ENCODE assay signal across 8 mouse cellular contexts in the genomic region with DNA sequence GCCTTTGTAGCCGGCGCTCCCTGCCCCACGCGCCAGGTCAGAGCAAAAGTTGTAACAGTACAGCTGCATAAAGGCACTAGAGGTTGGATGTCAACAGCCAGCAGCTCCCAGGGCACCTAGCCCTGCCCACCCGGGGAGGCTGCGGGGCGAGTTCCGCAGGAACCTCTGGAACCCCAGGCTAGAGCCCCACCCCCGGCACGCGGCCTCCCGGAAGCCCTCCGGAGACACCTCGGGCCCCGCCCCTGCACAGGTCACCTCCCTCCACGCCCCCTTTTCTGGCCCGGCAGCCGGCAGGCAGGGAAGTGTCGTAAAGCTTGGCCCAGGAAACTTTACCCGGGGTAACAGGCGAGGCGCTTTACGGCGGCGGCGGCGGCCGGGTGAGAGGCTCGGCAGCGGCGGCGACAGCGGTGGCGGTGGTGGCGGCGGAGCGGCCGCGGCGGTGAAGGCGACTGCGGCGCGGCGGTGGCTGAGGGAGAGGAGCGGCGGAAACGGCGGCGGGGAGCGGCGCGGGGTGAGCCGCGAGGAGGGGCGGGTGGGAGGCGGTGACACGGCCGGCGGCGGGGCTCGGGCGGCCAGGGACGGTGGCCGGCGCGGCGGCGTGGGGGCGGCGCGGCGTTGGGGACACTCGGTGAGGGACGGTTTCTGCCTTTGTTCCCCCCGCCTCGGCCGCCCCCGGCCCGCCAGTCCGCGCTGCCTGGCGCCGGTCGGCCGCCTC. TPM values are rescaled to one million over a fixed set of nuclear protein-coding genes. Genes with fewer than 3 reads are reported as not detected.
DNase-seq lines count a peak whose midpoint lies in the region; ATAC-seq and TF ChIP-seq lines count a peak whose summit lies in the region.

A gene (plus strand): TSS at position 360 of the 715 bp plus-strand sequence.

- H3K4me1 ChIP-seq in CH12.LX (ENCODE audit: control insufficient read depth in 1 of 2, insufficient read depth in 2 of 2) = peaks cover 3 to 29% of the 10 kb centered on the region in 2 experiments; a peak in 2 of 4 replicates
- H3K4me1 ChIP-seq in forebrain, embryonic 11.5 days (replicated peaks; ENCODE audit: control insufficient read depth, insufficient read depth, low read length) = peaks cover 8% of the 10 kb centered on the region; the same call in 1 of the 2 replicates
- peaks cover 15% of the 10 kb centered on the region for H3K4me1 ChIP-seq in heart, postnatal 0 days (ENCODE audit: control insufficient read depth, insufficient read depth)
- peaks cover 25% of the 10 kb centered on the region for H3K4me1 ChIP-seq in liver, embryonic 16.5 days (ENCODE audit: control insufficient read depth, low read depth, low read length)
- peaks cover 32% of the 10 kb centered on the region for H3K4me1 ChIP-seq in neural tube, embryonic 13.5 days (replicated peaks)
- H3K4me1 ChIP-seq in testis, adult 2 months (ENCODE audit: control insufficient read depth, insufficient read depth, low read length) = peaks cover 7% of the 10 kb centered on the region

- in situ Hi-C loops in CH12.LX (cut with MboI; ENCODE audit: low pct_ligation_motif_present, low pct_unique_long_range_greater_than_20kb, low sequenced_read_pairs) = no loop called here

- peak; percentile 89 for TF ChIP-seq POLR2A in CH12.LX (IDR thresholded peaks at IDR 0.05; ENCODE audit: low read depth, low read length)
- no peak; the same call in none of the 2 replicates for TF ChIP-seq POLR2A in testis, adult 2 months (IDR thresholded peaks at IDR 0.05; ENCODE audit: control insufficient read depth, low read depth, low read length)

- peaks cover 3 to 17% of the 10 kb centered on the region in 2 experiments for H3K36me3 ChIP-seq in CH12.LX (replicated peaks in 1 of 2; ENCODE audit: control insufficient read depth in 1 of 2, insufficient read depth in 1 of 2, low read length in 1 of 2)
- no peaks in the 10 kb centered on the region for H3K36me3 ChIP-seq in forebrain, embryonic 11.5 days (ENCODE audit: control insufficient read depth, insufficient read depth, low read length)
- H3K36me3 ChIP-seq in heart, postnatal 0 days (replicated peaks; ENCODE audit: control insufficient read depth, insufficient read depth, low read length) = no peaks in the 10 kb centered on the region
- no peaks in the 10 kb centered on the region for H3K36me3 ChIP-seq in liver, embryonic 16.5 days (ENCODE audit: control insufficient read depth, insufficient read depth)
- no peaks in the 10 kb centered on the region for H3K36me3 ChIP-seq in neural tube, embryonic 13.5 days
- peaks cover 2% of the 10 kb centered on the region; the same call in 1 of the 2 replicates for H3K36me3 ChIP-seq in testis, adult 2 months (ENCODE audit: control insufficient read depth, insufficient read depth, low read length)

- peak; percentile 96 for ATAC-seq in forebrain, embryonic 11.5 days (replicated peaks; ENCODE audit: low FRiP score)
- ATAC-seq in heart, postnatal 0 days (ENCODE audit: insufficient read depth, low read depth) = peak; percentile 92
- peak; percentile 96 for ATAC-seq in liver, embryonic 16.5 days (ENCODE audit: low read depth)
- peak; percentile 93 for ATAC-seq in neural tube, embryonic 13.5 days (ENCODE audit: low read depth)

- under 1% methylated on average over 43 of the region's 86 CpGs for WGBS in forebrain, embryonic 11.5 days
- WGBS in heart, postnatal 0 days = 1% methylated on average over 46 of the region's 86 CpGs
- 0% methylated on average over 56 of the region's 86 CpGs for WGBS in liver, embryonic 16.5 days (ENCODE audit: insufficient replicate concordance)
- WGBS in neural tube, embryonic 13.5 days = 2% methylated on average over 52 of the region's 86 CpGs

- dilution Hi-C loops in CH12.LX (cut with MboI; ENCODE audit: extremely low pct_ligation_motif_present, extremely low pct_unique_long_range_greater_than_20kb, low sequenced_read_pairs) = no loop called here

- no peak for TF ChIP-seq EP300 in CH12.LX (IDR thresholded peaks at IDR 0.05; ENCODE audit: low read length)
- TF ChIP-seq EP300 in heart, postnatal 0 days (IDR thresholded peaks at IDR 0.05; ENCODE audit: low read depth) = peak; percentile 36; the same call in 1 of the 2 replicates

- no peak for TF ChIP-seq CTCF in CH12.LX (conservative IDR thresholded peaks at IDR 0.05 in 1 of 2, IDR thresholded peaks at IDR 0.05 in 1 of 2; ENCODE audit: low read depth in 2 of 2, low read length in 2 of 2)
- no peak for TF ChIP-seq CTCF in heart, postnatal 0 days (IDR thresholded peaks at IDR 0.05; ENCODE audit: low read depth)
- TF ChIP-seq CTCF in testis, adult 2 months (IDR thresholded peaks at IDR 0.05; ENCODE audit: control insufficient read depth, insufficient read depth, insufficient replicate concordance, low read depth, low read length) = no peak

- H3K27ac ChIP-seq in CH12.LX (ENCODE audit: insufficient read depth, low read depth) = peak within 1 kb of the TSS; percentile 24
- H3K27ac ChIP-seq in forebrain, embryonic 11.5 days (ENCODE audit: low read depth, low read length) = peak within 1 kb of the TSS; percentile 57
- peak within 1 kb of the TSS; percentile 88 for H3K27ac ChIP-seq in heart, postnatal 0 days (ENCODE audit: low read depth)
- H3K27ac ChIP-seq in liver, embryonic 16.5 days (ENCODE audit: low read length) = peak within 1 kb of the TSS; percentile 84
- peak within 1 kb of the TSS; percentile 88 for H3K27ac ChIP-seq in neural tube, embryonic 13.5 days (replicated peaks)
- peak within 1 kb of the TSS; percentile 90 for H3K27ac ChIP-seq in testis, adult 2 months (ENCODE audit: control insufficient read depth, insufficient read depth, low read depth, low read length)

- H3K4me3 ChIP-seq in CH12.LX (replicated peaks in 1 of 3; ENCODE audit: low read depth in 2 of 3, low read length in 2 of 3, poor library complexity in 1 of 3) = peak within 1 kb of the TSS; percentile 69 to 97 (median 90)
- peak within 1 kb of the TSS; percentile 95 for H3K4me3 ChIP-seq in forebrain, embryonic 11.5 days (ENCODE audit: low read depth, low read length)
- peak within 1 kb of the TSS; percentile 71 for H3K4me3 ChIP-seq in heart, postnatal 0 days (ENCODE audit: low read depth, low read length)
- peak within 1 kb of the TSS; percentile 95 for H3K4me3 ChIP-seq in liver, embryonic 16.5 days (ENCODE audit: low read depth, low read length)
- H3K4me3 ChIP-seq in neural tube, embryonic 13.5 days = peak within 1 kb of the TSS; percentile 99
- peak within 1 kb of the TSS; percentile 94 for H3K4me3 ChIP-seq in testis, adult 2 months (ENCODE audit: control insufficient read depth, low read depth, low read length)

- no peaks in the 10 kb centered on the region for H3K27me3 ChIP-seq in CH12.LX (replicated peaks)
- H3K27me3 ChIP-seq in forebrain, embryonic 11.5 days (ENCODE audit: control insufficient read depth, insufficient read depth, low read length) = no peaks in the 10 kb centered on the region
- no peaks in the 10 kb centered on the region for H3K27me3 ChIP-seq in heart, postnatal 0 days (ENCODE audit: control insufficient read depth, insufficient read depth, low read length)
- no peaks in the 10 kb centered on the region for H3K27me3 ChIP-seq in liver, embryonic 16.5 days (ENCODE audit: control insufficient read depth, insufficient read depth, low read depth, low read length)
- no peaks in the 10 kb centered on the region for H3K27me3 ChIP-seq in neural tube, embryonic 13.5 days
- H3K27me3 ChIP-seq in testis, adult 2 months (ENCODE audit: control insufficient read depth, insufficient read depth, low read length) = no peaks in the 10 kb centered on the region

- no peaks in the 10 kb centered on the region for H3K9me3 ChIP-seq in CH12.LX (replicated peaks; ENCODE audit: low read length)
- no peaks in the 10 kb centered on the region for H3K9me3 ChIP-seq in forebrain, embryonic 11.5 days (ENCODE audit: control insufficient read depth, low read length)
- no peaks in the 10 kb centered on the region for H3K9me3 ChIP-seq in heart, postnatal 0 days (replicated peaks; ENCODE audit: control insufficient read depth, low read length)
- no peaks in the 10 kb centered on the region for H3K9me3 ChIP-seq in liver, embryonic 16.5 days (replicated peaks; ENCODE audit: control insufficient read depth, low read length)
- H3K9me3 ChIP-seq in neural tube, embryonic 13.5 days = no peaks in the 10 kb centered on the region

- peaks cover 26% of the 10 kb centered on the region for H3K79me2 ChIP-seq in CH12.LX (replicated peaks; ENCODE audit: control insufficient read depth, extremely low read depth, insufficient read depth, poor library complexity, severe bottlenecking)

- peak within 1 kb of the TSS; percentile 89 for H3K4me2 ChIP-seq in CH12.LX (ENCODE audit: insufficient read depth, low read depth, poor library complexity, severe bottlenecking)
- H3K4me2 ChIP-seq in forebrain, embryonic 11.5 days (ENCODE audit: low read depth, low read length, severe bottlenecking) = peak within 1 kb of the TSS; percentile 94
- peak within 1 kb of the TSS; percentile 98 for H3K4me2 ChIP-seq in heart, postnatal 0 days (ENCODE audit: low read depth, low read length)
- H3K4me2 ChIP-seq in liver, embryonic 16.5 days (ENCODE audit: low read depth, low read length) = peak within 1 kb of the TSS; percentile 93
- peak within 1 kb of the TSS; percentile 82 for H3K4me2 ChIP-seq in neural tube, embryonic 13.5 days

- TF ChIP-seq RAD21 in CH12.LX (IDR thresholded peaks at IDR 0.05; ENCODE audit: low read depth, low read length) = no peak

- DNase-seq in CH12.LX (ENCODE audit: extremely low read depth) = peak; percentile 95
- peak; percentile 86 for DNase-seq in c-Kit-positive CD71-positive TER-119-negative erythroid progenitor cells, embryonic 14.5 days (ENCODE audit: low read depth)
- DNase-seq in forebrain, embryonic 11.5 days (ENCODE audit: low spot score) = peak; percentile 98
- peak; percentile 97 for DNase-seq in heart, postnatal 0 days (ENCODE audit: low spot score)
- DNase-seq in kidney, postnatal 4 days = peak; percentile 96 to 97

- H3K9ac ChIP-seq in CH12.LX (ENCODE audit: insufficient read depth, low read depth) = peak within 1 kb of the TSS; percentile 79
- H3K9ac ChIP-seq in forebrain, embryonic 11.5 days (ENCODE audit: low read length) = peak within 1 kb of the TSS; percentile 95
- peak within 1 kb of the TSS; percentile 85 for H3K9ac ChIP-seq in heart, postnatal 0 days (replicated peaks; ENCODE audit: low read depth, low read length)
- peak within 1 kb of the TSS; percentile 97 for H3K9ac ChIP-seq in liver, embryonic 16.5 days (ENCODE audit: low read depth, low read length)
- H3K9ac ChIP-seq in neural tube, embryonic 13.5 days = peak within 1 kb of the TSS; percentile 95

RNA-seq across cellular contexts. Expression of the gene that starts here (rescaled TPM):
- total RNA-seq in CH12.LX (2012; rRNA removed) (13.5 and 15.2 TPM in 2 replicates), CH12.LX (2014; rRNA removed) (26.5 and 31.4 TPM in 2 replicates)
- 23.5 and 25.6 TPM in 2 replicates for polyA plus RNA-seq in CH12.LX (2012; ENCODE audit: insufficient read length, low read depth)
- 18.4 and 19.3 TPM in 2 replicates for polyA plus RNA-seq in forebrain, embryonic 11.5 days (2014; fragmentation: Nextera tagmentation; extraction: Ambion mirVana)
- 26.1 and 34.3 TPM in 2 replicates for total RNA-seq in heart, postnatal 0 days (2014; rRNA removed; ENCODE audit: low replicate concordance)
- polyA plus RNA-seq in heart, postnatal 0 days (2015; fragmentation: Nextera tagmentation; extraction: Ambion mirVana) = 5.6 and 5.7 TPM in 2 replicates
- polyA plus RNA-seq in liver, embryonic 16.5 days (2015; fragmentation: Nextera tagmentation; extraction: Ambion mirVana) = 2.9 TPM in 2 replicates
- 13.5 and 16.7 TPM in 2 replicates for polyA plus RNA-seq in neural tube, embryonic 13.5 days (2015; fragmentation: Nextera tagmentation; extraction: Ambion mirVana)
- 21.1 and 28.2 TPM in 2 replicates for polyA plus RNA-seq in testis, adult 2 months (2012; rRNA removed)

Comparison
In these comparisons a context has a peak if more than half of its experiments do, and no peak if none do; other contexts are left out.
1. Peak in every context shown above with its lines: DNase-seq, ATAC-seq, H3K4me3 ChIP-seq and H3K27ac ChIP-seq.
2. H3K27ac ChIP-seq: peak in every context shown above with its lines; median percentile 90 in testis, adult 2 months; 88 in heart, postnatal 0 days; 88 in neural tube, embryonic 13.5 days; 84 in liver, embryonic 16.5 days; 57 in forebrain, embryonic 11.5 days; 24 in CH12.LX.